Comparison of ENCODE assay signal across 8 mouse cellular contexts in genomic region chr16:85900702-85901580, GRCm38 (mm10). TPM values are rescaled to one million over a fixed set of nuclear protein-coding genes. Genes with fewer than 3 reads are reported as not detected.
A peak's percentile ranks its signal among the peaks of the same experiment; 100 is the strongest.
DNase-seq lines count a peak whose midpoint lies in the region; ATAC-seq and TF ChIP-seq lines count a peak whose summit lies in the region.

No protein-coding gene starts in this region.

- peak; percentile 28 for DNase-seq in ES-E14 (ENCODE audit: low read depth, low spot score)
- DNase-seq in forebrain, postnatal 0 days: peak; percentile 64
- peak; percentile 55 for DNase-seq in heart, postnatal 4 days
- peak; percentile 12 to 25 for DNase-seq in left cerebral cortex, adult 8-10 months (ENCODE audit: low spot score in 2 of 2)
- DNase-seq in lung, postnatal 4 days: peak; percentile 32 to 51
- DNase-seq in right cerebral cortex, postnatal 14 days: peak; percentile 32

- no peak for TF ChIP-seq CTCF in bone marrow macrophage, adult 2 months (IDR thresholded peaks at IDR 0.05; ENCODE audit: low read depth, low read length)
- TF ChIP-seq CTCF in forebrain, postnatal 0 days (IDR thresholded peaks at IDR 0.05; ENCODE audit: low read depth): peak; percentile 26; the same call in 1 of the 2 replicates

- H3K9ac ChIP-seq in ES-E14 (ENCODE audit: insufficient read depth, low read depth, low read length, poor library complexity, severe bottlenecking): 0 out of 2 replicates have a peak overlapping the region, but pooled peaks have one; percentile 8
- peak overlapping the region; percentile 64 for H3K9ac ChIP-seq in forebrain, postnatal 0 days

- TF ChIP-seq POLR2A in bone marrow macrophage, adult 2 months (IDR thresholded peaks at IDR 0.05; ENCODE audit: borderline replicate concordance, low read depth, low read length): no peak

- H3K9me3 ChIP-seq in ES-E14 (ENCODE audit: control insufficient read depth, insufficient read depth, low read depth, low read length): no peaks in the 10 kb centered on the region
- no peaks in the 10 kb centered on the region for H3K9me3 ChIP-seq in forebrain, postnatal 0 days (ENCODE audit: low read length)

- in situ Hi-C loops in ES-E14 (cut with MboI; ENCODE audit: low sequenced_read_pairs in 2 of 2, unreplicated experiment in 2 of 2): no loop called here

- no peaks in the 10 kb centered on the region for H3K36me3 ChIP-seq in ES-E14 (ENCODE audit: control insufficient read depth, insufficient read depth, low read length, poor library complexity, severe bottlenecking)
- no peaks in the 10 kb centered on the region for H3K36me3 ChIP-seq in forebrain, postnatal 0 days (ENCODE audit: insufficient read depth)

- H3K4me1 ChIP-seq in ES-E14 (ENCODE audit: control insufficient read depth in 2 of 2, insufficient read depth in 2 of 2, low read length in 2 of 2, poor library complexity in 1 of 2): no peaks in the 10 kb centered on the region; a peak in 1 of 4 replicates
- no peaks in the 10 kb centered on the region for H3K4me1 ChIP-seq in bone marrow macrophage, adult 2 months (ENCODE audit: control insufficient read depth, insufficient read depth, low read length)
- 0 out of 2 replicates have a peak, but pooled peaks cover 7% of the 10 kb centered on the region for H3K4me1 ChIP-seq in forebrain, postnatal 0 days (ENCODE audit: insufficient read depth)

- WGBS in forebrain, postnatal 0 days: 2% methylated on average over 51 of the region's 51 CpGs

- no peak overlapping the region for H3K27ac ChIP-seq in ES-E14 (ENCODE audit: insufficient read depth, low read depth, low read length, poor library complexity, severe bottlenecking)
- no peak overlapping the region for H3K27ac ChIP-seq in bone marrow macrophage, adult 2 months (ENCODE audit: insufficient read depth, low read depth, low read length)
- H3K27ac ChIP-seq in forebrain, postnatal 0 days (ENCODE audit: low read depth, low read length): peak overlapping the region; percentile 57

- peak overlapping the region; percentile 39 to 45 for H3K4me3 ChIP-seq in ES-E14 (ENCODE audit: insufficient read depth in 1 of 2, low read depth in 1 of 2, low read length in 2 of 2, poor library complexity in 1 of 2, severe bottlenecking in 1 of 2)
- peak overlapping the region; percentile 53 for H3K4me3 ChIP-seq in bone marrow macrophage, adult 2 months (ENCODE audit: insufficient read depth, low read length)
- peak overlapping the region; percentile 68 for H3K4me3 ChIP-seq in forebrain, postnatal 0 days (ENCODE audit: low read depth, low read length)

- peak; percentile 79 for ATAC-seq in forebrain, postnatal 0 days
- no peak for ATAC-seq in activated CD4-positive, CD25-positive, alpha-beta regulatory T cell, adult 4 months

- peaks cover 2% of the 10 kb centered on the region; the same call in 1 of the 2 replicates for H3K27me3 ChIP-seq in forebrain, postnatal 0 days (ENCODE audit: insufficient read depth, low read length)

- peak overlapping the region; percentile 92 for H3K4me2 ChIP-seq in forebrain, postnatal 0 days (ENCODE audit: low read depth)

TF ChIP-seq in ES-E14, 5 proteins besides CTCF, POLR2A, EP300 and RAD21:
- TF ChIP-seq HCFC1 (IDR thresholded peaks at IDR 0.05; ENCODE audit: borderline replicate concordance, insufficient read depth, low read length) (no peak), CHD2 (IDR thresholded peaks at IDR 0.05; ENCODE audit: low read depth, low read length) (no peak), MAFK (IDR thresholded peaks at IDR 0.05; ENCODE audit: insufficient read depth, low read depth, low read length) (no peak), ZC3H11A (IDR thresholded peaks at IDR 0.05; ENCODE audit: borderline replicate concordance, low read depth, low read length) (no peak), ZNF384 (IDR thresholded peaks at IDR 0.05; ENCODE audit: low read depth, low read length) (no peak)

RNA-seq across cellular contexts. Expression of gene Adamts5, which starts 0.7 kb away (rescaled TPM):
- total RNA-seq in ES-E14 (2012; rRNA removed): 0.58 and 1.9 TPM in 2 replicates
- 0.07 and 0.08 TPM in 2 replicates for polyA plus RNA-seq in bone marrow macrophage, adult 2 months (2012; ENCODE audit: insufficient read depth, insufficient read length, missing spikeins)
- total RNA-seq in forebrain, postnatal 0 days (2014; rRNA removed): 2.1 and 2.6 TPM in 2 replicates
- polyA plus RNA-seq in forebrain, postnatal 0 days (2015; fragmentation: Nextera tagmentation; extraction: Ambion mirVana): 1.1 and 1.8 TPM in 2 replicates
- 10 to 100 TPM; 10.2 to 10.6 TPM for total RNA-seq in heart, postnatal 4 days (2021)
- total RNA-seq in left cerebral cortex, adult 8-10 months (2022): 1 to 10 TPM in 1 of 4 experiments, under 1 TPM in 3; 0.74 to 1.1 (median 0.83) TPM
- under 1 TPM in 1 of 2 experiments, not detected in 1; 0.12 TPM for polyA plus RNA-seq in activated CD4-positive, CD25-positive, alpha-beta regulatory T cell, adult 4 months (2017; shearing (Covaris generic))
